Mouse (Mus musculus): ENCODE measurements around the gene Tusc2. TPM values are rescaled to one million over a fixed set of nuclear protein-coding genes. Genes with fewer than 3 reads are reported as not detected.
A peak's percentile ranks its signal among the peaks of the same experiment; 100 is the strongest.

The Tusc2 gene
- total RNA-seq, 1 experiment = 14.2 TPM

GRCm38 (mm10) chr9:107575579-107576356, 12.7 kb downstream of the Tusc2 start:
- Histone ChIP-seq H3K4me1 (ENCODE audit: control insufficient read depth in 2 of 2, insufficient read depth in 2 of 2, low read length in 2 of 2, poor library complexity in 1 of 2) (peaks cover 0 to 18% of the 10 kb centered on the region in 2 experiments; a peak in 2 of 4 replicates), H3K9ac (ENCODE audit: insufficient read depth, low read depth, low read length, poor library complexity, severe bottlenecking) (0 out of 2 replicates have a peak overlapping the region, but pooled peaks have one; percentile 44), H3K27ac (ENCODE audit: insufficient read depth, low read depth, low read length, poor library complexity, severe bottlenecking) (peak overlapping the region; percentile 77), H3K9me3 (ENCODE audit: control insufficient read depth, insufficient read depth, low read depth, low read length) (no peaks in the 10 kb centered on the region), H3K4me3 (ENCODE audit: insufficient read depth in 1 of 2, low read depth in 1 of 2, low read length in 2 of 2, poor library complexity in 1 of 2, severe bottlenecking in 1 of 2) (no peak overlapping the region), H3K36me3 (ENCODE audit: control insufficient read depth, insufficient read depth, low read length, poor library complexity, severe bottlenecking) (peaks cover 15% of the 10 kb centered on the region)
- no peak for TF ChIP-seq MAFK (IDR thresholded peaks at IDR 0.05; ENCODE audit: insufficient read depth, low read depth, low read length)
- TF ChIP-seq ZNF384 (IDR thresholded peaks at IDR 0.05; ENCODE audit: low read depth, low read length) = no peak
- TF ChIP-seq ZC3H11A (IDR thresholded peaks at IDR 0.05; ENCODE audit: borderline replicate concordance, low read depth, low read length) = no peak
- no peak for TF ChIP-seq HCFC1 (IDR thresholded peaks at IDR 0.05; ENCODE audit: borderline replicate concordance, insufficient read depth, low read length)
- TF ChIP-seq CHD2 (IDR thresholded peaks at IDR 0.05; ENCODE audit: low read depth, low read length) = no peak
- DNase-seq (ENCODE audit: low read depth, low spot score) = peak; percentile 92
- in situ Hi-C loops (cut with MboI; ENCODE audit: low sequenced_read_pairs in 2 of 2, unreplicated experiment in 2 of 2) = no loop called here

- peak within 1 kb of the TSS; percentile 57 to 69 for H3K4me3 ChIP-seq (ENCODE audit: insufficient read depth in 1 of 2, low read depth in 1 of 2, low read length in 2 of 2, poor library complexity in 1 of 2, severe bottlenecking in 1 of 2)
- DNase-seq (ENCODE audit: low read depth, low spot score) = no peak
- H3K27ac ChIP-seq (ENCODE audit: insufficient read depth, low read depth, low read length, poor library complexity, severe bottlenecking) = peak within 1 kb of the TSS; percentile 77
- TF ChIP-seq MAFK (IDR thresholded peaks at IDR 0.05; ENCODE audit: insufficient read depth, low read depth, low read length) (no peak), ZNF384 (IDR thresholded peaks at IDR 0.05; ENCODE audit: low read depth, low read length) (no peak), ZC3H11A (IDR thresholded peaks at IDR 0.05; ENCODE audit: borderline replicate concordance, low read depth, low read length) (no peak), HCFC1 (IDR thresholded peaks at IDR 0.05; ENCODE audit: borderline replicate concordance, insufficient read depth, low read length) (no peak), CHD2 (IDR thresholded peaks at IDR 0.05; ENCODE audit: low read depth, low read length) (no peak)
- peaks cover 2 to 12% of the 10 kb centered on the region in 2 experiments; a peak in 2 of 4 replicates for H3K4me1 ChIP-seq (ENCODE audit: control insufficient read depth in 2 of 2, insufficient read depth in 2 of 2, low read length in 2 of 2, poor library complexity in 1 of 2)
- peaks cover 8% of the 10 kb centered on the region for H3K36me3 ChIP-seq (ENCODE audit: control insufficient read depth, insufficient read depth, low read length, poor library complexity, severe bottlenecking)
- H3K9ac ChIP-seq (ENCODE audit: insufficient read depth, low read depth, low read length, poor library complexity, severe bottlenecking) = peak within 1 kb of the TSS; percentile 62
- H3K9me3 ChIP-seq (ENCODE audit: control insufficient read depth, insufficient read depth, low read depth, low read length) = no peaks in the 10 kb centered on the region
- in situ Hi-C loops (cut with MboI; ENCODE audit: low sequenced_read_pairs in 2 of 2, unreplicated experiment in 2 of 2) = no loop called here
Observed at GRCm38 (mm10) chr9:107576357-107577107, 13.5 kb downstream of the Tusc2 start, which contains the start of gene Hyal1. Gene Hyal1 (plus strand): TSS chr9:107576927.

- peaks cover 2 to 22% of the 10 kb centered on the region in 2 experiments; a peak in 2 of 4 replicates for H3K4me1 ChIP-seq (ENCODE audit: control insufficient read depth in 2 of 2, insufficient read depth in 2 of 2, low read length in 2 of 2, poor library complexity in 1 of 2)
- H3K9ac ChIP-seq (ENCODE audit: insufficient read depth, low read depth, low read length, poor library complexity, severe bottlenecking) = no peak overlapping the region
- in situ Hi-C loops (cut with MboI; ENCODE audit: low sequenced_read_pairs in 2 of 2, unreplicated experiment in 2 of 2) = no loop called here
- no peaks in the 10 kb centered on the region for H3K9me3 ChIP-seq (ENCODE audit: control insufficient read depth, insufficient read depth, low read depth, low read length)
- no peaks in the 10 kb centered on the region; the same call in 1 of the 2 replicates for H3K36me3 ChIP-seq (ENCODE audit: control insufficient read depth, insufficient read depth, low read length, poor library complexity, severe bottlenecking)
- no peak for DNase-seq (ENCODE audit: low read depth, low spot score)
- no peak overlapping the region for H3K27ac ChIP-seq (ENCODE audit: insufficient read depth, low read depth, low read length, poor library complexity, severe bottlenecking)
- TF ChIP-seq HCFC1 (IDR thresholded peaks at IDR 0.05; ENCODE audit: borderline replicate concordance, insufficient read depth, low read length) (no peak), ZC3H11A (IDR thresholded peaks at IDR 0.05; ENCODE audit: borderline replicate concordance, low read depth, low read length) (no peak), CHD2 (IDR thresholded peaks at IDR 0.05; ENCODE audit: low read depth, low read length) (no peak), MAFK (IDR thresholded peaks at IDR 0.05; ENCODE audit: insufficient read depth, low read depth, low read length) (no peak), ZNF384 (IDR thresholded peaks at IDR 0.05; ENCODE audit: low read depth, low read length) (no peak)
- H3K4me3 ChIP-seq (ENCODE audit: insufficient read depth in 1 of 2, low read depth in 1 of 2, low read length in 2 of 2, poor library complexity in 1 of 2, severe bottlenecking in 1 of 2) = no peak overlapping the region
Observed at GRCm38 (mm10) chr9:107577871-107578270, 14.8 kb downstream of the Tusc2 start.

GRCm38 (mm10) chr9:107578587-107578986, 15.5 kb downstream of the Tusc2 start, which contains the start of gene Naa80:
Gene Naa80 (plus strand): TSS chr9:107578887.
- peaks cover 2 to 22% of the 10 kb centered on the region in 2 experiments; a peak in 2 of 4 replicates for H3K4me1 ChIP-seq (ENCODE audit: control insufficient read depth in 2 of 2, insufficient read depth in 2 of 2, low read length in 2 of 2, poor library complexity in 1 of 2)

More at GRCm38 (mm10) chr9:107578587-107578986, 15.5 kb downstream of the Tusc2 start, which contains the start of gene Naa80:
- Histone ChIP-seq H3K4me3 (ENCODE audit: insufficient read depth in 1 of 2, low read depth in 1 of 2, low read length in 2 of 2, poor library complexity in 1 of 2, severe bottlenecking in 1 of 2) (no peak within 1 kb of the TSS), H3K9me3 (ENCODE audit: control insufficient read depth, insufficient read depth, low read depth, low read length) (no peaks in the 10 kb centered on the region), H3K27ac (ENCODE audit: insufficient read depth, low read depth, low read length, poor library complexity, severe bottlenecking) (no peak within 1 kb of the TSS), H3K36me3 (ENCODE audit: control insufficient read depth, insufficient read depth, low read length, poor library complexity, severe bottlenecking) (no peaks in the 10 kb centered on the region; the same call in 1 of the 2 replicates), H3K9ac (ENCODE audit: insufficient read depth, low read depth, low read length, poor library complexity, severe bottlenecking) (0 out of 2 replicates have a peak within 1 kb of the TSS, but pooled peaks have one; percentile 3)
- TF ChIP-seq MAFK (IDR thresholded peaks at IDR 0.05; ENCODE audit: insufficient read depth, low read depth, low read length) (no peak), ZNF384 (IDR thresholded peaks at IDR 0.05; ENCODE audit: low read depth, low read length) (no peak), ZC3H11A (IDR thresholded peaks at IDR 0.05; ENCODE audit: borderline replicate concordance, low read depth, low read length) (no peak), CHD2 (IDR thresholded peaks at IDR 0.05; ENCODE audit: low read depth, low read length) (no peak), HCFC1 (IDR thresholded peaks at IDR 0.05; ENCODE audit: borderline replicate concordance, insufficient read depth, low read length) (no peak)
- no peak for DNase-seq (ENCODE audit: low read depth, low spot score)
- in situ Hi-C loops (cut with MboI; ENCODE audit: low sequenced_read_pairs in 2 of 2, unreplicated experiment in 2 of 2) = no loop called here
